Mouse (Mus musculus) Patski (cell line): ENCODE results near the gene Cntn1. TPM values are rescaled to one million over a fixed set of nuclear protein-coding genes. Genes with fewer than 3 reads are reported as not detected.

ENCODE experiments used
- ATAC-seq: fragments of 100-300 bp; one replicate; pipeline ENCODE4 v1.8.0; 2021
- CTCF ChIA-PET: fragments of 350-600 bp; sonication (Branson Sonifier 250); formaldehyde crosslinking; loops from one replicate; lab custom pipeline; 2022; ENCODE audit warnings: inconsistent platforms; lab: Charles Lee
- POLR2A ChIA-PET: fragments of 350-600 bp; sonication (Branson Sonifier 250); formaldehyde crosslinking; loops from one replicate; lab custom pipeline; 2022; ENCODE audit warnings: antibody characterized with exemption, inconsistent platforms; lab: Charles Lee
- DNase-seq: peaks from one replicate; pipeline ENCODE4 v3.0.0-alpha.2; 2011; ENCODE audit warnings: low read depth, low spot score
- H3K27me3 ChIP-seq: fragments of 371-371 bp; one replicate; pipeline ENCODE4 v1.5.1; 2021
- CTCF ChIP-seq: fragments of 100-300 bp; IDR thresholded peaks from one replicate; pipeline ENCODE4 v1.5.1; 2021
- in situ Hi-C: fragments of 300-500 bp; cut with MboI; formaldehyde crosslinking; loops from 3 replicates; pipeline ENCODE4 v1.11.1; 2018; ENCODE audit warnings: low pct_unique_long_range_greater_than_20kb, mixed read lengths
- polyA plus RNA-seq: library from polyadenylated mRNA; unstranded; gene quantifications from one replicate; pipeline ENCODE4 v1.2.3, GENCODE M21; 2021

The Cntn1 gene
- polyA plus RNA-seq, 1 experiment from 2014 or later: not detected

- no peak for TF ChIP-seq CTCF
- CTCF ChIA-PET: interaction anchor here (0.9 kb wide), 1 partner anchor 12 kb away, joined by 3 read pairs; no protein-coding TSS in a partner anchor
Observed at GRCm38 (mm10) chr15:92060986-92061385, 10.0 kb downstream of the Cntn1 start.

GRCm38 (mm10) chr15:92079416-92079815 is 28.5 kb downstream of the Cntn1 start:
- no peaks in the 10 kb centered on the region for H3K27me3 ChIP-seq
- ChIA-PET CTCF (no interaction called here), POLR2A (no interaction called here)
- no peak for TF ChIP-seq CTCF
- DNase-seq (no peak), ATAC-seq (no peak)
- in situ Hi-C loops: no loop called here

More at GRCm38 (mm10) chr15:92060986-92061385, 10.0 kb downstream of the Cntn1 start:
- ATAC-seq (no peak), DNase-seq (no peak)
- peaks cover 5% of the 10 kb centered on the region for H3K27me3 ChIP-seq
- POLR2A ChIA-PET: no interaction called here
- in situ Hi-C loops: no loop called here

- POLR2A ChIA-PET: no interaction called here
- no peak for DNase-seq
- H3K27me3 ChIP-seq: peaks cover 2% of the 10 kb centered on the region
- CTCF ChIA-PET: interaction anchor here (2.1 kb wide), 1 partner anchor 10 kb away, joined by 5 read pairs; no protein-coding TSS in a partner anchor
- in situ Hi-C loops: no loop called here
- TF ChIP-seq CTCF: no peak
- no peak for ATAC-seq
Observed at GRCm38 (mm10) chr15:92085876-92086275, 34.9 kb downstream of the Cntn1 start.

GRCm38 (mm10) chr15:92087691-92088286 is 36.8 kb downstream of the Cntn1 start:
- no peak for ATAC-seq
- H3K27me3 ChIP-seq: peaks cover 2% of the 10 kb centered on the region
- in situ Hi-C loops: no loop called here
- ChIA-PET POLR2A (no interaction called here), CTCF (interaction anchor here (2.1 kb wide), 1 partner anchor 12 kb away, joined by 5 read pairs; no protein-coding TSS in a partner anchor)
- TF ChIP-seq CTCF: no peak
- DNase-seq: no peak

- DNase-seq: no peak
- ChIA-PET CTCF (no interaction called here), POLR2A (no interaction called here)
- peaks cover 2% of the 10 kb centered on the region for H3K27me3 ChIP-seq
- no peak for TF ChIP-seq CTCF
- in situ Hi-C loops: no loop called here
- ATAC-seq: no peak
Observed at GRCm38 (mm10) chr15:92090787-92091186, 39.8 kb downstream of the Cntn1 start.

- in situ Hi-C loops: no loop called here
- ChIA-PET POLR2A (no interaction called here), CTCF (no interaction called here)
- ATAC-seq (no peak), DNase-seq (no peak)
- H3K27me3 ChIP-seq: peaks cover 2% of the 10 kb centered on the region
- no peak for TF ChIP-seq CTCF
Observed at GRCm38 (mm10) chr15:92092041-92092440, 41.1 kb downstream of the Cntn1 start.

- no peaks in the 10 kb centered on the region for H3K27me3 ChIP-seq
- in situ Hi-C loops: no loop called here
- CTCF ChIA-PET: no interaction called here
- DNase-seq (no peak), ATAC-seq (no peak)
- TF ChIP-seq CTCF: no peak
- POLR2A ChIA-PET: no interaction called here
Observed at GRCm38 (mm10) chr15:92099410-92100174, 48.6 kb downstream of the Cntn1 start.

GRCm38 (mm10) chr15:92101956-92102355 is 51.0 kb downstream of the Cntn1 start:
- ChIA-PET CTCF (interaction anchor here (1.0 kb wide), 1 partner anchor 13 kb away, joined by 3 read pairs; no protein-coding TSS in a partner anchor), POLR2A (no interaction called here)
- no peak for DNase-seq
- no peak for ATAC-seq
- H3K27me3 ChIP-seq: no peaks in the 10 kb centered on the region
- in situ Hi-C loops: no loop called here
- no peak for TF ChIP-seq CTCF

GRCm38 (mm10) chr15:92112455-92112854 is 61.5 kb downstream of the Cntn1 start:
- ChIA-PET POLR2A (no interaction called here), CTCF (interaction anchor here (0.9 kb wide), 1 partner anchor 17 kb away, joined by 4 read pairs; no protein-coding TSS in a partner anchor)
- ATAC-seq (no peak), DNase-seq (no peak)
- TF ChIP-seq CTCF: no peak
- H3K27me3 ChIP-seq: no peaks in the 10 kb centered on the region
- in situ Hi-C loops: no loop called here

- ChIA-PET CTCF (no interaction called here), POLR2A (no interaction called here)
- in situ Hi-C loops: no loop called here
- H3K27me3 ChIP-seq: peaks cover 14% of the 10 kb centered on the region
- no peak for TF ChIP-seq CTCF
- ATAC-seq: no peak
- no peak for DNase-seq
Observed at GRCm38 (mm10) chr15:92132936-92133335, 82.0 kb downstream of the Cntn1 start.

- POLR2A ChIA-PET: no interaction called here
- ATAC-seq (no peak), DNase-seq (no peak)
- CTCF ChIA-PET: no interaction called here
- no peak for TF ChIP-seq CTCF
- peaks cover 14% of the 10 kb centered on the region for H3K27me3 ChIP-seq
- in situ Hi-C loops: no loop called here
Observed at GRCm38 (mm10) chr15:92134254-92134653, 83.3 kb downstream of the Cntn1 start.
